In genomic region chr6:93281530-93281929, GRCm38 (mm10) we compare ENCODE assay signal across 25 mouse cellular contexts.
DNase-seq lines count a peak whose midpoint lies in the region; ATAC-seq and TF ChIP-seq lines count a peak whose summit lies in the region.
"Had no signal": no experiment of that assay in that cellular context is flagged by ENCODE, and none has a peak within 500 bp of the region (broad histone marks: within the 10 kb centered on the region; RNA-seq: fewer than 3 reads in every experiment).

No protein-coding gene starts in this region.

- no peak for ATAC-seq in forebrain, embryonic 14.5 days
- ATAC-seq in forebrain, embryonic 12.5 days (ENCODE audit: low FRiP score) = no peak
- no peak for ATAC-seq in erythroblast, adult 5-6 weeks (replicated peaks; ENCODE audit: low FRiP score, poor library complexity, severe bottlenecking)
- ATAC-seq: activated CD4-positive, CD25-positive, alpha-beta regulatory T cell, adult 4 months; CD4-positive, CD25-positive, alpha-beta regulatory T cell, adult 4 months; forebrain, embryonic 15.5 days; forebrain, postnatal 0 days; Patski had no signal

- H3K4me3 ChIP-seq in forebrain, embryonic 14.5 days (ENCODE audit: low read depth, low read length) = no peak overlapping the region
- H3K4me3 ChIP-seq in forebrain, embryonic 12.5 days (replicated peaks) = no peak overlapping the region
- H3K4me3 ChIP-seq: embryonic facial prominence, embryonic 12.5 days; embryonic facial prominence, embryonic 15.5 days; forebrain, embryonic 15.5 days had no signal

- no peaks in the 10 kb centered on the region for H3K27me3 ChIP-seq in forebrain, embryonic 14.5 days (replicated peaks; ENCODE audit: control insufficient read depth, insufficient read depth, low read length)
- no peaks in the 10 kb centered on the region for H3K27me3 ChIP-seq in forebrain, embryonic 12.5 days
- H3K27me3 ChIP-seq: CH12.LX; embryonic facial prominence, embryonic 12.5 days; embryonic facial prominence, embryonic 15.5 days; forebrain, embryonic 15.5 days; Patski had no signal

- WGBS in forebrain, embryonic 14.5 days = 48% methylated on average over 1 of the region's 1 CpGs
- WGBS in forebrain, embryonic 12.5 days = 85% methylated on average over 1 of the region's 1 CpGs

- no peaks in the 10 kb centered on the region for H3K36me3 ChIP-seq in forebrain, embryonic 14.5 days (ENCODE audit: control insufficient read depth, insufficient read depth, low read length)
- no peaks in the 10 kb centered on the region for H3K36me3 ChIP-seq in forebrain, embryonic 12.5 days (replicated peaks)
- H3K36me3 ChIP-seq: embryonic facial prominence, embryonic 12.5 days; embryonic facial prominence, embryonic 15.5 days; forebrain, embryonic 15.5 days; G1E had no signal

- no peak overlapping the region for H3K27ac ChIP-seq in forebrain, embryonic 14.5 days (ENCODE audit: low read depth, low read length)
- no peak overlapping the region for H3K27ac ChIP-seq in forebrain, embryonic 12.5 days
- H3K27ac ChIP-seq: embryonic facial prominence, embryonic 12.5 days; embryonic facial prominence, embryonic 15.5 days; forebrain, embryonic 15.5 days had no signal

- no peak for TF ChIP-seq POLR2A in brain, embryonic 14.5 days (IDR thresholded peaks at IDR 0.05; ENCODE audit: borderline replicate concordance, extremely low read depth, insufficient read depth, insufficient read length, poor library complexity, severe bottlenecking)

- peak; percentile 6 to 15 for DNase-seq in cerebellum, postnatal 10 days
- no peak for DNase-seq in cerebellum, adult 11-12 months
- DNase-seq in forebrain, embryonic 14.5 days (ENCODE audit: low spot score) = peak; percentile 27
- DNase-seq in MN1 (ENCODE audit: low spot score) = peak; percentile 45
- DNase-seq in brain, embryonic 14.5 days (ENCODE audit: low read depth) = peak; percentile 46
- DNase-seq: adrenal gland, adult 8-10 months; adrenal gland, postnatal 14 days; adrenal gland, postnatal 36 days; B cell, adult 2 months; cerebellum, adult 11 months; cerebellum, adult 2 months; cerebellum, adult 9-10 months; cerebellum, postnatal 36 days; embryo, embryonic 11 days; forebrain, postnatal 0 days had no signal

- no peak for TF ChIP-seq CTCF in brain, embryonic 14.5 days (IDR thresholded peaks at IDR 0.05; ENCODE audit: borderline replicate concordance, extremely low read depth, insufficient read depth, insufficient read length)

- H3K4me1 ChIP-seq in forebrain, embryonic 14.5 days (ENCODE audit: control insufficient read depth, insufficient read depth, low read length) = no peaks in the 10 kb centered on the region
- H3K4me1 ChIP-seq in forebrain, embryonic 12.5 days = peaks cover 8% of the 10 kb centered on the region; the same call in 1 of the 2 replicates
- H3K4me1 ChIP-seq: embryonic facial prominence, embryonic 15.5 days; forebrain, embryonic 15.5 days had no signal

- H3K4me2 ChIP-seq in forebrain, embryonic 14.5 days (ENCODE audit: low read length) = no peak overlapping the region
- H3K4me2 ChIP-seq in forebrain, embryonic 12.5 days = no peak overlapping the region
- H3K4me2 ChIP-seq: embryonic facial prominence, embryonic 12.5 days; embryonic facial prominence, embryonic 15.5 days; forebrain, embryonic 15.5 days had no signal

- no peak overlapping the region for H3K9ac ChIP-seq in forebrain, embryonic 14.5 days (ENCODE audit: low read length)
- no peak overlapping the region for H3K9ac ChIP-seq in forebrain, embryonic 12.5 days
- H3K9ac ChIP-seq: embryonic facial prominence, embryonic 12.5 days; embryonic facial prominence, embryonic 15.5 days; forebrain, embryonic 15.5 days; forebrain, postnatal 0 days had no signal

- no peaks in the 10 kb centered on the region for H3K9me3 ChIP-seq in forebrain, embryonic 14.5 days (replicated peaks; ENCODE audit: control insufficient read depth, low read length)
- H3K9me3 ChIP-seq in forebrain, embryonic 12.5 days = no peaks in the 10 kb centered on the region
- H3K9me3 ChIP-seq: embryonic facial prominence, embryonic 12.5 days; embryonic facial prominence, embryonic 15.5 days; forebrain, embryonic 15.5 days had no signal
